Mouse (Mus musculus): ENCODE results near the gene Bicdl1.

DNA sequence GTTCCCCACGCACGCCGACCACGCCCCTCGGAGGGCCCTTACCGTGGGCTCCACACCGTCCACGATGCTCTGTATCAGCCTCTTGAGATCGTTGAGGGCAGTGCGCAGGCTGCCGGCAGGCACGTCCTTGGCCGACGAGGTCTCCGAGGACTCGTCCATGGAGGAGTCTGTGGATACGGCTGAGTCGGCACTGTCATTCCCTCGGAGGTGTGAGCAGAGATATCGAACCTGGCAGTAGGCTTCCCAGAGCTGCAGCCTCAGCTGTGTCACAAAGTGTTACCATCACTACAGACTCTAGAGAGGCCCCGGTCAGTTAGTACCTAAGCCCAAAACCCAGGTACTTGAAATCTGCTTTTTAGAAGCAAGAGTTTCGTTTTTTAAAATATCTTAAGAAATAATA, 68.8 kb downstream of the Bicdl1 start:
- TF ChIP-seq GATA1 (IDR thresholded peaks at IDR 0.05; ENCODE audit: borderline replicate concordance, low read length) (no peak), FLI1 (IDR thresholded peaks at IDR 0.05; ENCODE audit: low read length) (no peak)

Measured in megakaryocyte, embryonic 14.5 days (primary cell).